Mouse (Mus musculus) WW6 (cell line): ENCODE data around the gene Gm13103.
"Not testable (repeated sequence)": the region's sequence is repeated elsewhere in the genome, so short reads cannot be mapped to it uniquely, and the experiment has no call there.

ENCODE experiments used
- DNase-seq: peaks from one replicate; pipeline ENCODE4 v3.0.0-alpha.2; 2013; ENCODE audit warnings: low read depth, low spot score

Gm13103 gene

GRCm38 (mm10) chr4:143846197-143846596 lies at the start of gene Gm13103:
Gm13103 (plus strand) TSS chr4:143846497.
- DNase-seq, result not testable (repeated sequence)

GRCm38 (mm10) chr4:143815993-143816392 lies 30.3 kb upstream of the Gm13103 start, which contains the start of gene Gm13084:
Gm13084 (minus strand) TSS chr4:143816093.
- no peak for DNase-seq

GRCm38 (mm10) chr4:143882371-143882770 lies 36.1 kb downstream of the Gm13103 start:
- not testable (repeated sequence) for DNase-seq

GRCm38 (mm10) chr4:143894406-143894805 lies 48.1 kb downstream of the Gm13103 start:
- not testable (repeated sequence) for DNase-seq

- DNase-seq, result not testable (repeated sequence)
Observed at GRCm38 (mm10) chr4:143900280-143900679, 54.0 kb downstream of the Gm13103 start, which contains the start of gene Pramef6. Pramef6 (minus strand) TSS chr4:143900380.
